Mouse (Mus musculus) midbrain, embryonic 12.5 days (tissue): Measurements from ENCODE around the gene Cd3eap. TPM values are rescaled to one million over a fixed set of nuclear protein-coding genes. Genes with fewer than 3 reads are reported as not detected.

ENCODE experiments used
- ATAC-seq: fragments of 200-750 bp; cut with Nextera tagmentation; 2 replicates; pipeline ENCODE4 v1.8.0; 2017; ENCODE audit warnings: low read depth, moderate TSS enrichment, moderate library complexity; ENCODE audit not compliant: low FRiP score
- H3K27ac ChIP-seq: fragments of 300-500 bp; sonication (generic); replicated peaks from 2 replicates; pipeline ENCODE4 v1.5.1; 2016; ENCODE audit warnings: mild to moderate bottlenecking
- H3K27me3 ChIP-seq: fragments of 300-500 bp; sonication (generic); 2 replicates; pipeline ENCODE4 v1.6.1; 2016; ENCODE audit warnings: mild to moderate bottlenecking
- H3K36me3 ChIP-seq: fragments of 300-500 bp; sonication (generic); 2 replicates; pipeline ENCODE4 v1.6.1; 2016
- H3K4me1 ChIP-seq: fragments of 300-500 bp; sonication (generic); 2 replicates; pipeline ENCODE4 v1.6.1; 2016
- H3K4me2 ChIP-seq: fragments of 300-500 bp; sonication (generic); replicated peaks from 2 replicates; pipeline ENCODE4 v1.6.1; 2016; ENCODE audit warnings: mild to moderate bottlenecking, moderate library complexity
- H3K4me3 ChIP-seq: fragments of 300-500 bp; sonication (generic); 2 replicates; pipeline ENCODE4 v1.5.1; 2016; ENCODE audit warnings: mild to moderate bottlenecking
- H3K9ac ChIP-seq: fragments of 300-500 bp; sonication (generic); replicated peaks from 2 replicates; pipeline ENCODE4 v1.6.1; 2016; ENCODE audit warnings: mild to moderate bottlenecking, moderate library complexity
- H3K9me3 ChIP-seq: fragments of 300-500 bp; sonication (generic); 2 replicates; pipeline ENCODE4 v1.6.1; 2016; ENCODE audit warnings: mild to moderate bottlenecking
- WGBS: fragments of 180-500 bp; shearing (Covaris S2); methylation state at CpG from one replicate; pipeline ENCODE4 v1.1.7; 2016; 5-methylcytosine and 5-hydroxymethylcytosine counted together
- polyA plus RNA-seq: library from polyadenylated mRNA; unstranded; fragments of >200 nt; fragmentation: Nextera tagmentation; extraction: Ambion mirVana; gene quantifications from 2 replicates; pipeline ENCODE4 v1.2.1, GENCODE M21; 2016

Gene Cd3eap
- polyA plus RNA-seq, result 19.1 and 20.6 TPM in 2 replicates

- peak within 1 kb of the TSS; percentile 95 for H3K4me2 ChIP-seq
- WGBS, result under 1% methylated on average over 31 of the region's 31 CpGs
- peaks cover 28% of the 10 kb centered on the region for H3K36me3 ChIP-seq
- no peaks in the 10 kb centered on the region for H3K9me3 ChIP-seq
- H3K27ac ChIP-seq, result peak within 1 kb of the TSS; percentile 52; the same call in 1 of the 2 replicates
- peak within 1 kb of the TSS; percentile 77 for H3K4me3 ChIP-seq
- H3K4me1 ChIP-seq, result peaks cover 39% of the 10 kb centered on the region
- H3K9ac ChIP-seq, result peak within 1 kb of the TSS; percentile 68
- peak; percentile 70 for ATAC-seq
- H3K27me3 ChIP-seq, result peaks cover 20% of the 10 kb centered on the region
Measured at GRCm38 (mm10) chr7:19359299-19359891, at the start of gene Cd3eap, which contains the start of gene Ppp1r13l. Gene Cd3eap, minus strand, starts transcription at chr7:19359483. Gene Ppp1r13l, plus strand, starts transcription at chr7:19359749.

DNA sequence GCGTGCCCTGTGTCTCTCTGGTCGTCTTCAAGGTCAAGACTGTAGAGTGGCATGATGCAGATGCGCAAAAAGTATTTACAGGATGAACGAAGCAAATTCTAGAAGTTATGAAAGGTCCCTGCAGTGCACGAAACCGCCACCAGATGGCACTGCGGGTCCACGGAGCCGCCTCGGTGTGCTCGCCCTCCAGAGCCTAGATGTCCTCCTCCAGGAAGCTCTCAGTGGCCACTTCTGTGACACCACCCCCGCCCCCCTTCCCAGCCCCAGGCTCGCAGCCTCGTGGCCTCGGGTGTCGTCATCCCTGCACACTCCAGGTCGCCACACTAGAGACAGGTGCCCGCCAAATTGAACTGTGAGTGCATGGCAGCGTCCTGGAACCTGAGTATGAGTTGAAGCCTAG lies 46.1 kb upstream of the Cd3eap start:
- H3K9me3 ChIP-seq, result peaks cover 7% of the 10 kb centered on the region; the same call in 1 of the 2 replicates
- H3K9ac ChIP-seq, result no peak overlapping the region
- 0 out of 2 replicates have a peak overlapping the region, but pooled peaks have one; percentile 1 for H3K4me3 ChIP-seq
- peaks cover 70% of the 10 kb centered on the region for H3K27me3 ChIP-seq
- H3K4me2 ChIP-seq, result peak overlapping the region; percentile 32; the same call in 1 of the 2 replicates
- 3% methylated on average over 19 of the region's 19 CpGs for whole genome bisulfite sequencing
- peaks cover 15% of the 10 kb centered on the region for H3K4me1 ChIP-seq
- no peak overlapping the region for H3K27ac ChIP-seq
- no peaks in the 10 kb centered on the region for H3K36me3 ChIP-seq
- peak; percentile 74 for ATAC-seq

DNA sequence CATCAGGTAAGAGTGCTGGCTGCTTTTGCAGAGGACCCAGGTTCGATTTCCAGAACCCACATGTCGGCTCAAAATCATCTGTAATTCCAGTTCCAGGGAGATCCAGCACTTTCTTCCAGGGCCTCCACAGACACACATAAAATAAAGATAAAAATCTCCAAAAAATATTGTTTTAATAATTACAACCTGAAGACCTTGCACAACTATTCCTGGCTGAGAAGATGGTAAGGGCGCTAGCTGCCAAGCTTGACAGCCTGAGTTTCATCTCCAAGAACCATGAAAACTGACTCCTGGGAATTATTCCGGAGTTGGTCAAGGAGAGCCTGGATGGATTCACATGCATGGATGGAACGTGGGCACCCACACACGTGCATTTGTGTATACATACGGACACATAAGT lies 45.2 kb upstream of the Cd3eap start, which contains the start of gene Ckm:
Gene Ckm (plus strand): TSS at position 301 of the 400 bp plus-strand sequence.
- WGBS, result 61% methylated on average over 7 of the region's 7 CpGs
- Histone ChIP-seq H3K4me1 (peaks cover 21% of the 10 kb centered on the region), H3K36me3 (no peaks in the 10 kb centered on the region), H3K4me3 (peak within 1 kb of the TSS; percentile 55), H3K27me3 (peaks cover 80% of the 10 kb centered on the region), H3K9ac (peak within 1 kb of the TSS; percentile 55), H3K9me3 (peaks cover 7% of the 10 kb centered on the region; the same call in 1 of the 2 replicates), H3K4me2 (peak within 1 kb of the TSS; percentile 99), H3K27ac (no peak within 1 kb of the TSS)
- no peak for ATAC-seq

- peaks cover 86% of the 10 kb centered on the region for H3K27me3 ChIP-seq
- WGBS, result 2% methylated on average over 62 of the region's 62 CpGs
- H3K4me2 ChIP-seq, result peak within 1 kb of the TSS; percentile 99
- no peak within 1 kb of the TSS for H3K27ac ChIP-seq
- no peak for ATAC-seq
- H3K4me3 ChIP-seq, result peak within 1 kb of the TSS; percentile 55
- H3K9ac ChIP-seq, result peak within 1 kb of the TSS; percentile 55
- peaks cover 25% of the 10 kb centered on the region for H3K4me1 ChIP-seq
- no peaks in the 10 kb centered on the region for H3K36me3 ChIP-seq
- peaks cover 7% of the 10 kb centered on the region; the same call in 1 of the 2 replicates for H3K9me3 ChIP-seq
Measured at GRCm38 (mm10) chr7:19403731-19404296, 44.5 kb upstream of the Cd3eap start, which contains the start of gene Klc3. Gene Klc3, minus strand, starts transcription at chr7:19404104.

GRCm38 (mm10) chr7:19402535-19403112 lies 43.3 kb upstream of the Cd3eap start:
- no peaks in the 10 kb centered on the region for H3K36me3 ChIP-seq
- peaks cover 7% of the 10 kb centered on the region; the same call in 1 of the 2 replicates for H3K9me3 ChIP-seq
- no peak overlapping the region for H3K27ac ChIP-seq
- H3K4me2 ChIP-seq, result no peak overlapping the region
- peaks cover 90% of the 10 kb centered on the region for H3K27me3 ChIP-seq
- no peak for ATAC-seq
- H3K9ac ChIP-seq, result no peak overlapping the region
- WGBS, result 75% methylated on average over 9 of the region's 9 CpGs
- no peak overlapping the region for H3K4me3 ChIP-seq
- peaks cover 25% of the 10 kb centered on the region for H3K4me1 ChIP-seq

GRCm38 (mm10) chr7:19400946-19401345 lies 41.7 kb upstream of the Cd3eap start:
- ATAC-seq, result no peak
- no peak overlapping the region for H3K4me2 ChIP-seq
- H3K4me1 ChIP-seq, result peaks cover 25% of the 10 kb centered on the region
- H3K36me3 ChIP-seq, result 0 out of 2 replicates have a peak, but pooled peaks cover under 1% of the 10 kb centered on the region
- 84% methylated on average over 4 of the region's 4 CpGs for WGBS
- peaks cover 7% of the 10 kb centered on the region; the same call in 1 of the 2 replicates for H3K9me3 ChIP-seq
- no peak overlapping the region for H3K9ac ChIP-seq
- no peak overlapping the region for H3K27ac ChIP-seq
- peaks cover 78% of the 10 kb centered on the region for H3K27me3 ChIP-seq
- no peak overlapping the region for H3K4me3 ChIP-seq

- Histone ChIP-seq H3K4me2 (peak overlapping the region; percentile 54), H3K9me3 (peaks cover 7% of the 10 kb centered on the region; the same call in 1 of the 2 replicates), H3K4me3 (peak overlapping the region; percentile 30), H3K27me3 (peaks cover 66% of the 10 kb centered on the region), H3K27ac (no peak overlapping the region), H3K36me3 (peaks cover 13% of the 10 kb centered on the region), H3K9ac (peak overlapping the region; percentile 37; the same call in 1 of the 2 replicates), H3K4me1 (peaks cover 22% of the 10 kb centered on the region)
- WGBS, result 3% methylated on average over 25 of the region's 27 CpGs
- no peak for ATAC-seq
Measured at GRCm38 (mm10) chr7:19399496-19400280, 40.4 kb upstream of the Cd3eap start.

GRCm38 (mm10) chr7:19394484-19394883 lies 35.2 kb upstream of the Cd3eap start:
- 88% methylated on average over 8 of the region's 8 CpGs for WGBS

DNA sequence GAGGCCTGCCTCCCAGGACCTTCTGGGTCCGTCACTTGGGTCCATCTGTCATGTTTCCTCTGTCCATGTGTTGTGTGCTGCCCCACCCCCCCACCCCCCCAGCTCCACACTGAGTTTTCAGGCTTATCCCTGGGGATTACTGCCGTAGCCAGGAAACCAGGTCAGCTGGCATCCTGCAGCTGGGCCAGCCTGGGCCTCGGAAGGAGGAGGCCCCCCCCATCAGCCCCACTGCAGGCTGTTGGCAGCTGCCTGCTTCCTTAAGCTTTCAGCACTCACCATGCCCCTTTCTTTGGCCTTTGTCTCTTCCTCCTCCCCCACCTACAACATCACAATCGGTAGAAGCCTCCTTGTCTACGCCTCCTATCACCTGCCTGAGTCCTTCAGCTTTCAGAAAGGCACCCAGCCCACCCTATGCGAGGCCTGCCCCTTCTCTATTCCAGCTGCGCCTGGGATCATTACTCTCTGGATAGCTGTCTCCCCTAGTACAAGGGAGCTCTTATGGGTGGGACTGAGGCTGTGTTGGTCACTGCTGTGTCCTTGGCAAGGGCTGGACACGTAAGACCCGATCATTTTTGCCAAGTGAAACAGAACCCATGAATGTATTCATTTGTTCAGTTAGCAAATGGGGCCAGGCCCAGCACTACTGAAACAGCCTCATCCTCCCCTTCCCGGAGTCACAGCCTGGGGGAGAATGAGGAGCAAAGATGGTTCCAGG lies 29.6 kb upstream of the Cd3eap start:
- Histone ChIP-seq H3K27ac (peak overlapping the region; percentile 79), H3K27me3 (no peaks in the 10 kb centered on the region), H3K9me3 (no peaks in the 10 kb centered on the region), H3K4me1 (peaks cover 12% of the 10 kb centered on the region; the same call in 1 of the 2 replicates), H3K4me3 (no peak overlapping the region), H3K36me3 (peaks cover 94% of the 10 kb centered on the region), H3K4me2 (no peak overlapping the region), H3K9ac (no peak overlapping the region; the same call in 1 of the 2 replicates)
- 52% methylated on average over 10 of the region's 10 CpGs for WGBS
- ATAC-seq, result peak; percentile 55

More at GRCm38 (mm10) chr7:19394484-19394883, 35.2 kb upstream of the Cd3eap start:
- peaks cover 15% of the 10 kb centered on the region for H3K27me3 ChIP-seq
- no peak for ATAC-seq
- no peak overlapping the region for H3K9ac ChIP-seq
- H3K36me3 ChIP-seq, result peaks cover 63% of the 10 kb centered on the region
- no peak overlapping the region for H3K27ac ChIP-seq
- H3K4me1 ChIP-seq, result peaks cover 5% of the 10 kb centered on the region
- no peaks in the 10 kb centered on the region for H3K9me3 ChIP-seq
- no peak overlapping the region for H3K4me3 ChIP-seq
- no peak overlapping the region for H3K4me2 ChIP-seq

- H3K27me3 ChIP-seq, result no peaks in the 10 kb centered on the region
- H3K4me1 ChIP-seq, result peaks cover 24% of the 10 kb centered on the region
- no peaks in the 10 kb centered on the region for H3K9me3 ChIP-seq
- H3K4me2 ChIP-seq, result peak overlapping the region; percentile 76; the same call in 1 of the 2 replicates
- peak overlapping the region; percentile 96; the same call in 1 of the 2 replicates for H3K4me3 ChIP-seq
- H3K27ac ChIP-seq, result no peak overlapping the region
- H3K9ac ChIP-seq, result peak overlapping the region; percentile 95; the same call in 1 of the 2 replicates
- ATAC-seq, result no peak
- WGBS, result 88% methylated on average over 9 of the region's 9 CpGs
- peaks cover 46% of the 10 kb centered on the region for H3K36me3 ChIP-seq
Measured at GRCm38 (mm10) chr7:19383708-19384107, 24.4 kb upstream of the Cd3eap start.

DNA sequence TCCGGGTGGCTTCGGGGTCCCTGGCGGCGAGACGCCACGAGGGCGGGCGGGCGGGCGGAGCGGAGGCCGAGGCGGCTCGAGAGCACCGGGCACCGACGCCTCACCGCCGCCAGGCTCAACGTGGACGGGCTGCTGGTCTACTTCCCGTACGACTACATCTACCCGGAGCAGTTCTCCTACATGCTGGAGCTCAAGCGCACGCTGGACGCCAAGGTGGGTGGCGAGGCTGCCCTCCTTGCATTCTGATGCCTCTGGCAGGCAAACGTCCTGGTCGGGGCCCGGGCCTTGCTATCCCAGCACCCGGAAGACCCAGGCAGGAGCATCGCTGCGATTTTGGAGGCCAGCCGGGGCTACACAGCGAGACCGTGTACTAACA lies 22.9 kb upstream of the Cd3eap start:
- WGBS, result 0% methylated on average over 19 of the region's 37 CpGs

More for the DNA sequence above, 22.9 kb upstream of the Cd3eap start:
- Histone ChIP-seq H3K9ac (peak overlapping the region; percentile 95), H3K4me3 (peak overlapping the region; percentile 96), H3K27ac (peak overlapping the region; percentile 58), H3K4me2 (peak overlapping the region; percentile 76), H3K27me3 (no peaks in the 10 kb centered on the region), H3K36me3 (peaks cover 33% of the 10 kb centered on the region), H3K4me1 (peaks cover 16% of the 10 kb centered on the region), H3K9me3 (no peaks in the 10 kb centered on the region)
- no peak; the same call in 1 of the 2 replicates for ATAC-seq
